Mouse (Mus musculus): ENCODE measurements around the gene Cbx2. TPM values are rescaled to one million over a fixed set of nuclear protein-coding genes. Genes with fewer than 3 reads are reported as not detected.

Gene Cbx2
- polyA plus RNA-seq, 1 experiment from 2014 or later, result 115 TPM

DNA sequence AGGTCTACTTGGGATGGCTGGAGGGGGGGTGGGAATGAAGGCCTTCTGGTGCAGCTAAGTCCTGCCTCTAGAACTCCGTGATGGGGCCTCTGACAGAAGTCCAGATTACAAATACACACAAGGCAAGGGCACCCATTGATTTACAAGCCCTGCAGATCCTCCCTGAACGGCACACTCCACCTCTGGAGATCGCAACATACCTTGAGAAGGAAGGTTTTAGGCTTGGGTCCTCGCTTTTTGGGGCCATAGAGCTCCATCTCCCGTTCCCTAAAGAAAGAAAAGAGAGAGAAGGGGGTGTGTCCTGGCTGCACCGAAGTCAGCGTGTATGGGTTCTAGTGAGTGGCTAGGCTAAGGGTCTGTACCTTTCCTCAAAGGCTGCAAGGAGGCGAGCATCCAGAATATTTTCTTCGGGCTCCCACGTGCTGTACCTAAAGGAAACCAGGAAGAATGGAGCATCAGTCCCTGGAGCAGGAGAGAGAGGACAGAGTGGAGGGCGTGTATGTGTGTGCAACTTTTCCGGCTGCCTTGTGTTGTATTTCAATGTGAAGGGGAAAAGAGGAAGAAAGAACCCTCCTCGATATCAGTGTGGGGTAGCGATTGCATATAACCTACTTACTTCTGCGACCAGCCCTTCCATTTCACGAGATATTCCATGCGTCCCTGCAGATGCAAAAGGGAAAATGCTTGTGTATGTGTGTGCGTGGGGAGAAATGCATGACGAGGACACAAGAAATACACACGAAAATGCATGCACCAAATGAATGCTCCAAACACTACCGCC lies 17.2 kb downstream of the Cbx2 start:
- Histone ChIP-seq H3K36me3 (replicated peaks) (peaks cover 10% of the 10 kb centered on the region), H3K4me3 (peak overlapping the region; percentile 70), H3K27me3 (ENCODE audit: poor library complexity, severe bottlenecking) (peaks cover 92% of the 10 kb centered on the region), H3K4me1 (peaks cover 99% of the 10 kb centered on the region), H3K27ac (peak overlapping the region; percentile 94), H3K9me3 (no peaks in the 10 kb centered on the region)
- no peak for DNase-seq (ENCODE audit: extremely low spot score, low spot score)
- WGBS, result 1% methylated on average over 21 of the region's 21 CpGs

DNA sequence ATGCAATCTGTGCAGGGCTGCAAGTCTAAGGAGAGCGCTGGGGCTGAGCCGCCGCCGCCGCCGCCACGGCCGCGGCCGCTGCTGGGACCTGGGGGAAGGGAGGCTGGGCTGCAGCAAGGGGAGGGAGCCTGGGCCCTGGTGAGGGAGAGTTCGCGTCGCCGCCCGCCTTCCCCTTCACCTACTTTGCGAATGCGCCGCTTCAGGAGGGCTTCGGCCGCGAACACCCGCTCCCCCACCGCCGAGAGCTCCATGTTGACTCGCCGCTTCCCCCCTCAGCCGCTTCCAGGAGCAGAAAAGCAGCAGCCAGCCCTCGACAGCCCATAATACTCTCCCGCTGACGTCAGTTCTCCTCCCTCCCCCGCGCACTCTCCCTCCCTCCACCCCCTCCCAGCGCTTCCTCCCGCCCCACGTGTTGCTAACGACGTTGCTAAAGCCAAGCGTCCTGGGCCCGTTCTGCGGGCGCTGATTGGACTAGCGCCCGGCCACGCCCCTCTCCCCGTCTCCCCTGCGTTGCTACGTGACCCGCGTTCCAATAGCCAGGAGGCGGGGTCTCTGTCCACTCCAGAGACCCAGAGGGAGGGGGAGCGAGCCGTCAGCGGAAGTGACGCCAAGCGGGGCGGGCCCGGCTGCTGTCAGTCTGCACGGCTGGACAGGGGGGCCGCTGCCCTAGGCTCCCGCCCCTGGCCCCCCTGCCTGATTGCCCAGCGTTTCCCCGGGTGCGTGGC lies 18.0 kb downstream of the Cbx2 start, which contains the start of gene Cbx8:
Cbx8 (minus strand) TSS at position 370 of the 725 bp plus-strand sequence.
- H3K27me3 ChIP-seq (ENCODE audit: poor library complexity, severe bottlenecking), result peaks cover 92% of the 10 kb centered on the region
- H3K36me3 ChIP-seq (replicated peaks), result peaks cover 10% of the 10 kb centered on the region
- H3K4me3 ChIP-seq, result peak within 1 kb of the TSS; percentile 70
- DNase-seq (ENCODE audit: extremely low spot score, low spot score), result peak; percentile 99
- peaks cover 97% of the 10 kb centered on the region for H3K4me1 ChIP-seq
- peak within 1 kb of the TSS; percentile 94 for H3K27ac ChIP-seq
- no peaks in the 10 kb centered on the region for H3K9me3 ChIP-seq
- WGBS, result under 1% methylated on average over 63 of the region's 63 CpGs

DNA sequence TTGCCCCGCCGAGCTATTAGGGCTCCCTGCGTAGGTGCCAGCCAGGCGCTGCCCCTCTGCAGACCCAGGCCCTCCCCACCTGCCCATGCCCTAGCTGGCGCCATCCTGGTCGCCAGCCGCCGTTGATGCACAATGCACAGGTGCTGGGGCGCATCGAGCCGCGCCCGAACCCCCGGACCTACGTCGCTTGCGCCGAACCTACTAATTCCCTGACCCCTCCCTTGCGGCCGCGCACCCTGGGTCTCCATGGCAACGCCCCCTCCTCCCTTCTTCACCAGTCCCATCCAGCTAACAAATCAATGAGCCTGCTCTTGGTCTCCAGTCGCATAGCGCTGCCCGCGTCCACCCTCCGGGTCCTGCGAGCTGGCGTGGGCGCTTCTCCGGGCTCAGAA lies 18.6 kb downstream of the Cbx2 start:
- under 1% methylated on average over 31 of the region's 31 CpGs for WGBS
- Histone ChIP-seq H3K9me3 (no peaks in the 10 kb centered on the region), H3K36me3 (replicated peaks) (peaks cover 10% of the 10 kb centered on the region), H3K4me1 (peaks cover 95% of the 10 kb centered on the region), H3K27me3 (ENCODE audit: poor library complexity, severe bottlenecking) (peaks cover 92% of the 10 kb centered on the region), H3K27ac (peak overlapping the region; percentile 94), H3K4me3 (peak overlapping the region; percentile 70)
- DNase-seq (ENCODE audit: extremely low spot score, low spot score), result peak; percentile 83

DNA sequence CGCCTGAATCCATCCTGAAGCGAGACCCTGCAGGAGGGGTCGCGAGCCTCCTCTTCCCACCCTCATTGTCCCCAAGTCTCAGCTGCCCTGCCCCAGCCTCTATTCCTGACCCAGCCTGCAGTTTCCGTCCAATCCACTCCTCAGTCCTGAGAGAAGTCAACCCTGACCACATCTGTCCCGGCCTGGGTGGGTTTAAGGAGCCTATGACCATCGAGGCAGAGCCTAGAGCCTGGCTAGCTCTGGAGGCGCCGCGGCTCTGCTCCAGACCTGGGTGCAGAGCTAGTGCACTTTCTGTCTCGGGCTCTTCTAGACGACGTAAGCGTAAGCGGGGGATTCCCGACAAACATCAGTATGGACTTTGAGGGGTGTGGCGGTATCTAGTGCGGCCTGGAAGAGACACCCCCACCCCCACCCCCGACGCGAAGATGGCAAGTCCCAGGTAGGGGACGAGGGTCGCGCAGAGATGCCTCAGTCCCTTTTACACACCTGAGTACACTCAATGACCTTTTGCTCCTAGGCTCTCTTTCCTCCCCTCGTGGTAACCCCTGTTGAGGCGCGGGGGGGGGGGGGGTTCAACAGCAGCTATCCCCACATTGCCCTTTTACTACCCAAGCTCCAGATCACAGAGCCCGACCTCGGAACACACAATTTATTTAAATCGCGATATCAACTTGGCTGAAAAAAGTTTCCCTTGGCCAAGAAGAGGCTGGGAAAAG lies 19.1 kb downstream of the Cbx2 start:
- Histone ChIP-seq H3K36me3 (replicated peaks) (peaks cover 10% of the 10 kb centered on the region), H3K27me3 (ENCODE audit: poor library complexity, severe bottlenecking) (peaks cover 92% of the 10 kb centered on the region), H3K4me3 (peak overlapping the region; percentile 70), H3K9me3 (no peaks in the 10 kb centered on the region), H3K27ac (peak overlapping the region; percentile 94), H3K4me1 (peaks cover 95% of the 10 kb centered on the region)
- DNase-seq (ENCODE audit: extremely low spot score, low spot score), result peak; percentile 31
- WGBS, result under 1% methylated on average over 31 of the region's 31 CpGs

DNA sequence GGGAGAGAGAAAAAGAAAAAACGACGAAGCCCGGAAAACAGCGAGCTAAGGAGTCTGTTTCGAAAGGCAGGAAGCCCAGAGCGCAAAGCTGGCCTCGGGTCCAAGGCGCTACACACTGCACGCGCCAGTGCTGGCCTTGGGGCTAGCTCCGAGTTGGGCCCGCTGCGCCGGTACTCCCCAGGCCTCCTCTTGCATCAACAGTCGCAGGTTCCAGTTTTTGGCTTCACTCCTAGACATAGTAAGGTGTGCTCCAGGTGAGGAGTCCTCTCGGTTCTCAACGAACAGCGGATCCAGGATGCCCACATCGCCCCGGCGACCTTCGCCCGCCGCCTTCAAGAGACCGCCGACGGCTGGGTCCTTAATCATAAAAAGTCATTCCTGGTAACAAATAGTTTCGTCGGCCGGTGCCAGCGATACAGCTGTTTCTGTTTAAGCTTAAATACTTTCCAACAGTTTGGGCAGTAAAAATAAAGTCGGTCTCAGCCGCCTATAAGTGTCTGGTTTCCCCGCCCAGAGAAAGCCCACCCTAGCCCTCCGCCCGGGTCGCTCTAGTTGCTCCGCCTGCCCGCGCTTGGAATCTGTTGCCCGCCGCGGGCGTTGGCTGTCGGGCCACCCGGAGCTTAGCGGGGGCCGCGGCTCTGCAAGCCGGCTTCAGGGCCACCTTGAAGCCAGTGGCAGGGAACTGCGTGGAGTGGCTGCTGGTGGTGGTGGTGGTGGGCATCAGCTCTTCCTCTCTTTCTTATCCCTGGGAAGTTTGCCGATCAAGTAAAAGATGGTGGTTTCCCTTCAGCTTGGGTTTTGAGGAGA lies 19.9 kb downstream of the Cbx2 start:
- WGBS, result under 1% methylated on average over 52 of the region's 52 CpGs
- Histone ChIP-seq H3K9me3 (no peaks in the 10 kb centered on the region), H3K27me3 (ENCODE audit: poor library complexity, severe bottlenecking) (peaks cover 92% of the 10 kb centered on the region), H3K4me1 (peaks cover 95% of the 10 kb centered on the region), H3K4me3 (peak overlapping the region; percentile 70), H3K27ac (peak overlapping the region; percentile 94), H3K36me3 (replicated peaks) (peaks cover 10% of the 10 kb centered on the region)
- peak; percentile 54 for DNase-seq (ENCODE audit: extremely low spot score, low spot score)

DNA sequence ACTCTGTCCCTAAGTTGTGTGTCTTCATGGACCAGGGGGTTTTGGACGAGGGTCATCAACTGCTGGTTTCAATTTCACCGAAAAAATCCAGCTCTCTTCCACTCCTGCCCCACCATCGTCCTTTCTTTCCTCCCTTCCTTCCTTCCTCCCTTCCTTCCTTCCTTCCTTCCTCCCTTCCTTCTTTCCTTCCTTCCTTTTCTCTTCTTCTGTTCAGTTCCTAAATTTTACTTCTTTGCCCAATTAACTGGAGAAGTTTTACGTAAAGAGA lies 20.4 kb downstream of the Cbx2 start:
- peaks cover 92% of the 10 kb centered on the region for H3K27me3 ChIP-seq (ENCODE audit: poor library complexity, severe bottlenecking)
- H3K4me3 ChIP-seq, result peak overlapping the region; percentile 70

DNA sequence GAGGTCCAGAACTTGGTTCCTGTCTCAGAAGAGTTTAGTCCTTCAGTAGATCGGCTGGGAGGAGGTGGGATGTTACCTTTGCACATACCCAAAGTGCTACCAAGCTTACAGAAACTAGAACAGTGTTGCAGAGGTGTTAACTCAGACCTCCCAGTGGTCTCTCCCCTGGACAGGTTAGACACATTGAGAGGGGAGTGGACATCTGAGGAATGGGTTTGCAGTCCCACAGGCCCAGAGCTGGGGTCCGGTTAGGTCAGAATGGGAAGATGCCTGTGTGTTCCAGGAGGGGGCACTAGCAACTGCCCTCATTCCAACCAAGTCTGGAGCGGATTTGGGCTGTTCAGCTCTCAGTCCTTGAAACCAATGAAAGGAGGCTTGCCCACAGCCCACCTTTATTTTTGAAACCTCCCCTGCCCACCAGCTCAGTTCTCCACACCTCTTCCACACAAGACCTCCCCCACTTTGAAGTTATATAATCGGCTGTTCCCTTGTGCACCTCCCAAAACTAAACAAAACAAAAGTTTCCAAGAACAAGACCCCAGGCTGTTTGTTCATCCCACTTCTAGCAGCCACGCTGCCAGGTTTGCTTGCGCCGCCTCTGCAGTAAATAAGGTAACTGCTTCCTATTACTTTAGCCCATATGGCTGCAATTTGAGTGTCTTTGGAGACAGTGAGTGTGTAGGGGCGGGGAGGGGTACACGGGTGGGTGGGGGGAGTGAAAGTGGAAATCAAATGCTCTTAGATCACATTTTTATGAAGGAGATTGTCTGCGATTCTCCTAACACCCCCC lies 21.2 kb downstream of the Cbx2 start:
- DNase-seq (ENCODE audit: extremely low spot score, low spot score), result peak; percentile 60
- H3K27me3 ChIP-seq (ENCODE audit: poor library complexity, severe bottlenecking), result peaks cover 92% of the 10 kb centered on the region
- peaks cover 4% of the 10 kb centered on the region for H3K36me3 ChIP-seq (replicated peaks)
- H3K4me3 ChIP-seq, result peak overlapping the region; percentile 33
- H3K4me1 ChIP-seq, result peaks cover 93% of the 10 kb centered on the region
- no peak overlapping the region for H3K27ac ChIP-seq
- WGBS, result 1% methylated on average over 10 of the region's 10 CpGs
- no peaks in the 10 kb centered on the region for H3K9me3 ChIP-seq

More for the DNA sequence above, 20.4 kb downstream of the Cbx2 start:
- Histone ChIP-seq H3K9me3 (no peaks in the 10 kb centered on the region), H3K4me1 (peaks cover 95% of the 10 kb centered on the region), H3K36me3 (replicated peaks) (peaks cover 10% of the 10 kb centered on the region), H3K27ac (no peak overlapping the region)
- DNase-seq (ENCODE audit: extremely low spot score, low spot score), result no peak
- WGBS, result 1% methylated on average over 4 of the region's 4 CpGs

DNA sequence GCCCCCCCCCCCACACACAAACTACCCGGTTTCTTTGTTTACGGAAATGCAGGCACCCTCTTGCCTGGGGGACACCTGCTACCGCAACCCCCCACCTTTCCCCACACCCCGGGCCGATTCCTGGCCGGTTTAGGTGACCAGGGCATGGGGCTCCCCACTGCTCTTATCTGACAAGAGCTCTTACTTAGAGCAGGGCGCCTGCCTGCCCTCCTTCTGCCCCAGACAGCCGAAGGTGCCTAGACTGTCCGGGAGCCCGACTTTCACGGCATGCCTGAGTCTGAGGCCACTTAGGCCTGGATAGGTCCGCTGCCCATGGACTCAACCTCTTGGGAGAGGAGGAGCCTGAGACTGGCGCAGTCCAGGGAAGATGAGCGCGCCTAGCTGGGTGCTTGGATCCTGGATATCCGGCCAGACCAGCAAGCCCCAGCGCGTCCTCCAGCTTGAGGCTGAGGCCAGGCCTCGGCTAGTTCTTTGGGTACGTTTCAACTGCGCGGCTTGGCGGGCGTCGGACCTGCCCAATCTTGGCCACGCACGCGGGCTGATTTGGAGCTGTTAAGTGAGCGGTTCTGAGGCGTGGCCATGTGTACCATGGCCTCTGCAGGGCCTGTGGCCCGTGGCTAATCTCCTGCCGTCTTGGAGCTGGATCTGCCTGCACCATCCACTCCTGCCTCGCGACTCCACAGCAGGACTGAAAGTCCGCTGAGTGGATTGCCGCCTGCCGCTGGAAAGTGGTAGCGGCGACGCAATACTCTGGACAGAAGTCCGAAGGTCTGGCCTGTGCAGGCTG lies 22.0 kb downstream of the Cbx2 start:
- Histone ChIP-seq H3K27me3 (ENCODE audit: poor library complexity, severe bottlenecking) (peaks cover 92% of the 10 kb centered on the region), H3K4me3 (peak overlapping the region; percentile 33), H3K36me3 (replicated peaks) (no peaks in the 10 kb centered on the region), H3K27ac (peak overlapping the region; percentile 57; the same call in 1 of the 2 replicates), H3K4me1 (peaks cover 86% of the 10 kb centered on the region), H3K9me3 (no peaks in the 10 kb centered on the region)
- under 1% methylated on average over 41 of the region's 41 CpGs for WGBS
- peak; percentile 62 for DNase-seq (ENCODE audit: extremely low spot score, low spot score)

DNA sequence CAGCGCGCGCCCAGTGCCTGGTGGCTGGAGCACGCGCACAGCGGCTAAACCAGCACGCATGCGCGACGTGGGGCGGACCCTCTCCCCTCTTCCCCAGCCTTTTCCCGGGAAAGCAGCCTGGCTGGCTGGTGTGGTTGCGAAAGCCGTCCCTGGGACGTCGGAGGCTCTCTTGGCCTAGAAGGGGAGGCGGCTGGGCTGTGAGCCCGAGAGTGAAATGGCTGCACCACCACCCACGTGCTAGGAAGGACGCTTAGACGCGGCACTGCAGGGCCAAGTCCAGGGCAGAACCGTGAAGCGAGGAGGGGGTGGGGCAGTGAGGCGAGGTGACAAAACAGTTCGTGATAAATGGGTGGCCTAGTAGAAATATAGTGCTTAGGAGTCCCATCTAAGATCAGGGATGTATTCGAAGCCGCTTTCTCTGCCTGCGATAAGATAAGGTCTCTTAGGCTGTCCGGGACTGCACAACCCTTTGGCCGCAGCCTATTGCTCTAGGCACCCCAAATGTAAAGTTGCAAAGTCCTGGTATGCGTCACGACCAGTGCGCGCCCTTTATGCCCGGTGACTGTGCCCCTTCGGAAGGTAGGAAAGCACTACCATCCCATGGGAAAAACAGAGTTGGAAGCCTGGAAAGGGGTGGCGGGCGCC lies 24.0 kb downstream of the Cbx2 start:
- peaks cover 67% of the 10 kb centered on the region for H3K4me1 ChIP-seq
- peak; percentile 71 for DNase-seq (ENCODE audit: extremely low spot score, low spot score)
- H3K27me3 ChIP-seq (ENCODE audit: poor library complexity, severe bottlenecking), result peaks cover 100% of the 10 kb centered on the region
- peak overlapping the region; percentile 44; the same call in 1 of the 2 replicates for H3K27ac ChIP-seq
- no peaks in the 10 kb centered on the region for H3K36me3 ChIP-seq (replicated peaks)
- no peaks in the 10 kb centered on the region for H3K9me3 ChIP-seq
- H3K4me3 ChIP-seq, result peak overlapping the region; percentile 47
- WGBS, result under 1% methylated on average over 39 of the region's 39 CpGs

DNA sequence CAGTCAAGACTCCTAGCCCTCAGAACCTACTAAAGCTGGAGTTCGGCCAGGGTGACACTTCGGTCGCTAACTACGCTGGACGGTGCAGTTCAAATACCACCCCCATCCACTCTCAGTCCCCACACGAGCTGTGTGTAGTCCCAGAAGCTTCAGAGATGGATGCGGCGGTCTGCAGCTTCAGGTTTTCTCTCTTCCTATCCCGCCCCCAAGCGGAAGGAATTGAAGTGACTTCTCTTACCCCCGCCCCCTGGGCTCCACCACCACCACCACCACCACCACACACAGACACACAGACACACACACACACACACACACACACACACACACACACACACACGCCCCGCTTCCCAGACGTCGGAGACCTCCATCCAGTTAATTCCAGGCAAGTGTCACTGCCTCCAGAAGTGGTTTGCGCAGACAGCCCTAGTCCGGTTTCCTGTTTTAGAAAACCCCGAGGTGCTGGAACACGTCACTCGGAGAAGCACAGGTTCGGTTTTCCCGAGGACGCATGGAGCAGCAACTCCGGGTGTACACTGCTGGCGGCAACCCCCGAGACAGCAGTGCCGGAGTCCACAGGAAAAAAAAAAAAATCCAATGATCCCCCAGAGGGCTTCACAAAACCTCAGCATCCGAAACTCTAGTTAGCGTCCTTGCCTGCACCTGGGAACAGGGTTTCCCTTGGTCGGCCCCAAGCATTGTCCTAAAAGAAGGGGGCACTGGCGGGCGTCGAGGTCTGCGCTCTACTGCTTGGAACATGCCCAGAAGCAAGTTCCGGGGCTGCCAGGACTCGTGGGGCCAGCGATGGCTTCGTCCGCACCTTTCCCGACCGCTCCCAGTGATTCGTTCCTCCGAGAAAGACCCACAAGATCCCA lies 24.7 kb downstream of the Cbx2 start:
- peaks cover 67% of the 10 kb centered on the region for H3K4me1 ChIP-seq
- peak; percentile 53 for DNase-seq (ENCODE audit: extremely low spot score, low spot score)

More for the DNA sequence above, 24.7 kb downstream of the Cbx2 start:
- no peaks in the 10 kb centered on the region for H3K9me3 ChIP-seq
- H3K4me3 ChIP-seq, result peak overlapping the region; percentile 47
- WGBS, result under 1% methylated on average over 43 of the region's 43 CpGs
- H3K27me3 ChIP-seq (ENCODE audit: poor library complexity, severe bottlenecking), result peaks cover 100% of the 10 kb centered on the region
- peak overlapping the region; percentile 8; the same call in 1 of the 2 replicates for H3K27ac ChIP-seq
- H3K36me3 ChIP-seq (replicated peaks), result no peaks in the 10 kb centered on the region

All from forebrain, embryonic 10.5 days (tissue).